Mouse (Mus musculus) spleen, adult 2 months (tissue): ENCODE measurements around the gene Dars2. TPM values are rescaled to one million over a fixed set of nuclear protein-coding genes. Genes with fewer than 3 reads are reported as not detected.

Source experiments
- DNase-seq, 2 experiments: peaks; one replicate each; pipeline versions ENCODE4 v3.0.0 to v3.0.0-alpha.2; 2012 to 2021; ENCODE audit warnings: low spot score in 2 of 2, low read depth in 1 of 2
- H3K27ac ChIP-seq: fragments of 200-500 bp; 2 replicates; pipeline ENCODE4 v1.5.1; 2012; ENCODE audit warnings: low read length, inconsistent platforms; ENCODE audit not compliant: insufficient read depth
- H3K27me3 ChIP-seq: fragments of 200-500 bp; 2 replicates; pipeline ENCODE4 v1.6.1; 2012; ENCODE audit warnings: mild to moderate bottlenecking, moderate library complexity, low read length, inconsistent platforms; ENCODE audit not compliant: control insufficient read depth, insufficient read depth
- H3K36me3 ChIP-seq: fragments of 200-500 bp; 2 replicates; pipeline ENCODE4 v1.6.1; 2012; ENCODE audit warnings: mild to moderate bottlenecking, low read length, inconsistent platforms; ENCODE audit not compliant: control insufficient read depth, insufficient read depth
- H3K4me1 ChIP-seq: fragments of 200-500 bp; 2 replicates; pipeline ENCODE4 v1.6.1; 2011; ENCODE audit warnings: inconsistent platforms; ENCODE audit not compliant: control insufficient read depth, insufficient read depth, insufficient read length
- H3K4me3 ChIP-seq: fragments of 200-500 bp; 2 replicates; pipeline ENCODE4 v1.5.1; 2011; ENCODE audit warnings: mild to moderate bottlenecking, inconsistent platforms; ENCODE audit not compliant: insufficient read depth, insufficient read length; ENCODE audit errors: extremely low read depth
- CTCF ChIP-seq: fragments of 200-500 bp; IDR thresholded peaks from 2 replicates; pipeline ENCODE4 v1.5.1; 2011; ENCODE audit warnings: mild to moderate bottlenecking, inconsistent platforms; ENCODE audit not compliant: insufficient read depth, insufficient read length, insufficient replicate concordance; ENCODE audit errors: extremely low read depth
- POLR2A ChIP-seq: fragments of 200-500 bp; IDR thresholded peaks from 2 replicates; pipeline ENCODE4 v1.6.1; 2011; ENCODE audit warnings: low read depth, low read length, inconsistent platforms
- WGBS: fragments of 180-500 bp; shearing (Covaris S2); methylation state at CpG from one replicate; pipeline ENCODE4 v1.1.7; 2018; 5-methylcytosine and 5-hydroxymethylcytosine counted together
- polyA plus RNA-seq: library from polyadenylated mRNA; depleted of rRNA; stranded (reverse); fragments of >200 nt; gene quantifications from 2 replicates; pipeline ENCODE4 v1.2.3, GENCODE M21; 2012

Dars2 gene
- polyA plus RNA-seq, 1 experiment: 6.5 TPM

DNA sequence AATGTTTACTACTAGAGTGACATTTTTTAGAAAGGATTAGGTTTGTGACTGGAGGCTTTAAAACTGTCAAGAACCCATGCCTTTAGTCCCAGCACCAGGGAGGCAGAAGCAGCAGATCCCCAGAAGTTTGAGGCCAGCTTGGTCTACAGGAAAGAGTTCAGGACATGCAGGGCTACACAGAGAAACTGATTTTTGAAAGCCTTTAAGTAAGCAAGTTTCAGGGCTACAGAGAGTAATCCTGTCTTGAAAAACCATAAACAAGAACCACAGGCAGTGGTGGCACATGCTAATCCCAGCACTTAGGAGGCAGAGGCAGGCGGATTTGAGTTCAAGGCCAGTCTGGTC is 30.1 kb downstream of the Dars2 start:
- Histone ChIP-seq H3K27me3 (no peaks in the 10 kb centered on the region), H3K27ac (peak overlapping the region; percentile 15; the same call in 1 of the 2 replicates), H3K4me1 (peaks cover 6% of the 10 kb centered on the region; the same call in 1 of the 2 replicates), H3K4me3 (no peak overlapping the region), H3K36me3 (peaks cover 30% of the 10 kb centered on the region)
- no peak for DNase-seq
- 90% methylated on average over 1 of the region's 1 CpGs for WGBS
- no peak for TF ChIP-seq POLR2A
- no peak for TF ChIP-seq CTCF

DNA sequence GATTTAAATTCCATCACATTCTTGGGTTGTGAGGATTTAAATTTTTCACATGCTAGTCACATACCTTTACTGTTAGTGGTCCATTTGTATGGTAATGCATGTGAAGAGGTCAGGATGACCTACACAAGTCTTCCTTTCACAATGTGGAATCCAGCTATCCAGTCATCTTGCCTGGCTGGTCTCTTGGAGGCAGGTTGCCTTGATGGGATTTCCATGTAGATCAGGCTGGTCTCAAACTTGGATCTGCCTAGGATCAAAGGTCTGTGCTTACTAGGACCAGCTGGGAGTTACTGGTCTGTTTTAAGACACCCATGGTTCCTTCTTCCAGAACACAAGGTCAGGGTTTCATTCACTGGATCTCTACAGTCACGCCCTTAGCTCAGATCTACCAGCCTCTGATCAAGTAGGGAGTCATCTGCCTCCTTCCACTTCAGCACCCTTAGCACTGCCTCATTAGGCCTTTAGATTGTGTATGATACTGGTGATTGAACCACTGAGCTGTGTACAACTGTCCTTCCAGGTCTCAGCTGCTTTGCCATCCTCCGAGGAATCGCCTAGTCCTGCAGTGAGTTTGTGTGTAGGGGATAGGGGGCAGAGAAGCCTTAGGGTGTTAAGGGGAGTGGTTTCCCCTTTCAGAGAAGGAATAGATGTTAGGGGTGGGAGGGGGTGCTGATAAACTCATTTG is 30.6 kb downstream of the Dars2 start:
- no peak overlapping the region for H3K4me3 ChIP-seq
- DNase-seq: no peak
- TF ChIP-seq POLR2A (no peak), CTCF (no peak)
- no peak overlapping the region for H3K27ac ChIP-seq
- 51% methylated on average over 3 of the region's 3 CpGs for WGBS
- peaks cover 30% of the 10 kb centered on the region for H3K36me3 ChIP-seq
- no peaks in the 10 kb centered on the region for H3K27me3 ChIP-seq
- H3K4me1 ChIP-seq: peaks cover 6% of the 10 kb centered on the region; the same call in 1 of the 2 replicates

DNA sequence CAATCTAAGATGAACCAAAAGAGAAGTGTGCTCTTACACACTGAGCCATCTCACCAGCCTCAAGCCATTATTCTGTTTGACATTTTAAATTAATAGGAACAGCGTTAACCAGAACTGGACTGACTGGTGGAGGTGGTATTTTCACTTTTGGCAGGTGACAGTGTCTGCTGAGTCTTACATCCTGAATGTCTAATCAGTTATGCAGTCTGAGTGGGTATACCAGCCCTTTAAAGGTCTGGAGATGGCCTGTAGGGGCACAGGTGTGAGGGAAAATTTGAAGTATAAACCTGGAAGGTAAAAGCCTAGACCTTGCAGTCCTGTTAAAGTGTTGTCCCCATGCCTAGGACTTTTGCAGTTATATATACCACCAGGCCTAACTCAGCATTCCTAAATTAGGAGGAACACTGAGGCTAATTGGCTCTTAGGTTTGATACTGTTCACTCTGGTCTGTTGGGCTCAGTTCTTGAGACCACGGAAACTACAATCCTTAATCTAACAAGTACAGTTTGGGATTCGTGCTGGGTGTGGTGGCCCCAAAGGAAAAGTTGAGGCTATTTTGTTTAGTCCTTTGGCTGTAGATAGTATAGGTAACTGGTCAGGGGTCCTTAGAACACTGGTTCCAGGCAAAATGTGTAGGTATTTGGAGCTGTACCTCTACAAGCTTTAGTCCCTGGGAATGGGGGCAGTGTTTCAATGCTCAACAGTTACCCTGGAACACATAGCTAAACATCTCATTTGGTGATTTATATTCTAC is 31.3 kb downstream of the Dars2 start:
- 66% methylated on average over 3 of the region's 3 CpGs for WGBS
- Histone ChIP-seq H3K27me3 (no peaks in the 10 kb centered on the region), H3K36me3 (peaks cover 29% of the 10 kb centered on the region), H3K4me3 (no peak overlapping the region), H3K4me1 (peaks cover 6% of the 10 kb centered on the region; the same call in 1 of the 2 replicates), H3K27ac (no peak overlapping the region)
- no peak for DNase-seq
- TF ChIP-seq POLR2A (no peak), CTCF (no peak)

DNA sequence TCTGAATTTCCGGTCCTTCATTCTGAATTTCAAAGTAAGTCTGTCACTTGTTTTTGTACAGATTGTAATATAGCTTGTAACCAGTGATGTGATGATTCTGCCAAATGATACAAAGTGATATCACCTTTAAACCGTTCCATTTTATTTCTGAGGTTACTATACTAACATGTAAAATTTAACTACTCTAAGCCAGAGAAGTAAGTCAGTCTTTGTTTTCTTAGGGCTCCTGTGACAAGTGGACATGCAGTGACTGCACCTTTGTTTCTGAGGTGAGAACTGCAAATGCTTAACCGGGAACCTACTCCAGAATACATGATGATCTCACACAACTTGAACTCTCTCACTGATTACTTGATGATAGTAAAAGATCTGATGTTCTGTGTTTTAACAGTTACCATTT is 32.5 kb downstream of the Dars2 start:
- Histone ChIP-seq H3K4me1 (peaks cover 6% of the 10 kb centered on the region; the same call in 1 of the 2 replicates), H3K27me3 (no peaks in the 10 kb centered on the region), H3K27ac (no peak overlapping the region), H3K4me3 (no peak overlapping the region), H3K36me3 (peaks cover 29% of the 10 kb centered on the region)
- TF ChIP-seq CTCF: no peak
- no peak for TF ChIP-seq POLR2A
- 56% methylated on average over 3 of the region's 3 CpGs for WGBS
- no peak for DNase-seq

DNA sequence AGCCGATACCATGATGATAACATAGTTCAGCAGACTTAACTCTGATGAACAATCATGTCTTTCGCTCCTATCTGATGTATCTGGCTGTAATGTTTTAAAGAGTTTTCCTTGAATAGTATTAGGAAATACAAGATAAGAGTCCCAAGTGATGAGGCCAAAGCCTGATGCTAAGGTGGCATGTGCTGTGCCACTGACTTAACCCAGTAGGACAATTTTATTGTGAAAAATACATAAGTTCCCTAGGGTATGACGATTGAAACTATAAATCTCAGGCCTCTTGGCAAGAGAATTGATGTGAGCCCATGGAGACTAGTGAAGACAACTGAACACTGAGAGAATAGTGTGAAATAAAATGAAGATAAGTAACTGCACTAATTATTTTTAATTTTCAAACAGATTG is 32.9 kb downstream of the Dars2 start:
- no peak for DNase-seq
- 46% methylated on average over 3 of the region's 3 CpGs for WGBS
- H3K4me1 ChIP-seq: peaks cover 6% of the 10 kb centered on the region; the same call in 1 of the 2 replicates
- TF ChIP-seq CTCF (no peak), POLR2A (no peak)
- H3K27me3 ChIP-seq: no peaks in the 10 kb centered on the region
- peaks cover 29% of the 10 kb centered on the region for H3K36me3 ChIP-seq
- H3K4me3 ChIP-seq: no peak overlapping the region
- no peak overlapping the region for H3K27ac ChIP-seq

DNA sequence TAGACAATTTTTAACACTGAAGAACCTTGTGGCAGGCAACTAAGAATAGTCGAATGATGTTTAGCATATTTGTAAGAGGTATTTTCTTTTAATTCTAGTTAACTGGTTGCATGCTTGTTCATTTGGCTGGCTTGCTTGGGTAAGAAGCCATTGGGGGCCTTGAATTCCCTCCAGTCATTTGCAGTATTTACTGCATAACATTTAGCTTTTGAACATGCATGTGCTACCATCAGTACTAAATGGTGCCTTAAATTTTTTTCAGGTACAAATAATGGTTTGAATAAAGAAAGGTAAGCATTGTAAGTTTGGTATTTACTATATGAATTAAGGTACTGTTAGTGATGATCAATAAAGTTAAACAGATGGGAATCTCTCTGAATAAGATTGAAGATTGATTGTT is 33.4 kb downstream of the Dars2 start:
- H3K27me3 ChIP-seq: no peaks in the 10 kb centered on the region
- 2% methylated on average over 1 of the region's 1 CpGs for WGBS
- TF ChIP-seq POLR2A (no peak), CTCF (no peak)
- peaks cover 6% of the 10 kb centered on the region; the same call in 1 of the 2 replicates for H3K4me1 ChIP-seq
- H3K36me3 ChIP-seq: peaks cover 27% of the 10 kb centered on the region
- no peak overlapping the region for H3K27ac ChIP-seq
- no peak overlapping the region for H3K4me3 ChIP-seq
- DNase-seq: no peak

DNA sequence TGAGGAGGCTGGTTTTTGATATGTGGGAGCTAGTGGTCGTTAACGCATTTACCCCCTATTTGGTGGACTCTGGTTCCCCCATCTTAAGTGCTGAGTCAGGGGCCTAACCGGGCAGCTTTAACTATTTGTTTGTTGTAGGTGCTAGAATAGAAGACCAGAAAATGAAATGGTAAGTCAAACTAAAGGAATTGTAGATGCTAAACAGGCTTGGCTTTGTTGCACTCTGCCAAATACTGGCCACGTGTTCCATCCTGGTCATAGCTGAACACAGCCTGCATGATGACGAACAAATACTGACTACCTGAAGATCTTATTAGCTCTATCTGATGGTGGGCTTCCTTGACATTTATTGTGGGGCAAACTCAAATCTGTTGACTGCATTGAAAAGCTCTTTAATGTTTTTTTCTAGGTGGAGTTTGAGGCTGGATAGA is 34.0 kb downstream of the Dars2 start:
- WGBS: 2% methylated on average over 5 of the region's 5 CpGs
- H3K36me3 ChIP-seq: peaks cover 27% of the 10 kb centered on the region

More for the DNA sequence above, 34.0 kb downstream of the Dars2 start:
- no peak for TF ChIP-seq CTCF
- TF ChIP-seq POLR2A: no peak
- H3K27ac ChIP-seq: no peak overlapping the region
- peaks cover 6% of the 10 kb centered on the region; the same call in 1 of the 2 replicates for H3K4me1 ChIP-seq
- DNase-seq: no peak
- no peaks in the 10 kb centered on the region for H3K27me3 ChIP-seq
- H3K4me3 ChIP-seq: peak overlapping the region; percentile 80
